Mouse (Mus musculus): ENCODE measurements around the gene Pbx4. TPM values are rescaled to one million over a fixed set of nuclear protein-coding genes. Genes with fewer than 3 reads are reported as not detected.

The Pbx4 gene
- polyA plus RNA-seq, 1 experiment = 20.3 TPM

- Histone ChIP-seq H3K27ac (ENCODE audit: insufficient read depth, low read length) (no peak overlapping the region), H3K4me3 (replicated peaks; ENCODE audit: insufficient read depth, low read depth, low read length) (no peak overlapping the region), H3K27me3 (ENCODE audit: control insufficient read depth, insufficient read depth, low read length) (no peaks in the 10 kb centered on the region), H3K4me1 (ENCODE audit: control insufficient read depth, insufficient read depth, low read length) (no peaks in the 10 kb centered on the region)
- TF ChIP-seq CTCF (IDR thresholded peaks at IDR 0.05; ENCODE audit: borderline replicate concordance, insufficient read depth, low read depth, low read length) (no peak), POLR2A (IDR thresholded peaks at IDR 0.05; ENCODE audit: borderline replicate concordance, insufficient read depth, low read length) (no peak)
- DNase-seq = no peak
- 93% methylated on average over 7 of the region's 7 CpGs for WGBS
These were observed 28.9 kb upstream of the Pbx4 start for GRCm38 (mm10) chr8:69803366-69803765.

GRCm38 (mm10) chr8:69804537-69804936, 27.8 kb upstream of the Pbx4 start:
- Histone ChIP-seq H3K4me1 (ENCODE audit: control insufficient read depth, insufficient read depth, low read length) (0 out of 2 replicates have a peak, but pooled peaks cover 3% of the 10 kb centered on the region), H3K4me3 (replicated peaks; ENCODE audit: insufficient read depth, low read depth, low read length) (no peak overlapping the region), H3K27me3 (ENCODE audit: control insufficient read depth, insufficient read depth, low read length) (no peaks in the 10 kb centered on the region), H3K27ac (ENCODE audit: insufficient read depth, low read length) (no peak overlapping the region)
- no peak for DNase-seq
- WGBS = 91% methylated on average over 6 of the region's 6 CpGs
- no peak for TF ChIP-seq POLR2A (IDR thresholded peaks at IDR 0.05; ENCODE audit: borderline replicate concordance, insufficient read depth, low read length)
- no peak for TF ChIP-seq CTCF (IDR thresholded peaks at IDR 0.05; ENCODE audit: borderline replicate concordance, insufficient read depth, low read depth, low read length)

- TF ChIP-seq CTCF (IDR thresholded peaks at IDR 0.05; ENCODE audit: borderline replicate concordance, insufficient read depth, low read depth, low read length) = no peak
- TF ChIP-seq POLR2A (IDR thresholded peaks at IDR 0.05; ENCODE audit: borderline replicate concordance, insufficient read depth, low read length) = no peak
- Histone ChIP-seq H3K27me3 (ENCODE audit: control insufficient read depth, insufficient read depth, low read length) (no peaks in the 10 kb centered on the region), H3K4me1 (ENCODE audit: control insufficient read depth, insufficient read depth, low read length) (0 out of 2 replicates have a peak, but pooled peaks cover 3% of the 10 kb centered on the region), H3K27ac (ENCODE audit: insufficient read depth, low read length) (no peak overlapping the region), H3K4me3 (replicated peaks; ENCODE audit: insufficient read depth, low read depth, low read length) (no peak overlapping the region)
- no peak for DNase-seq
- WGBS = 94% methylated on average over 10 of the region's 10 CpGs
These were observed 27.2 kb upstream of the Pbx4 start for GRCm38 (mm10) chr8:69805086-69805485.

- WGBS = 84% methylated on average over 9 of the region's 9 CpGs
- Histone ChIP-seq H3K27ac (ENCODE audit: insufficient read depth, low read length) (no peak overlapping the region), H3K4me1 (ENCODE audit: control insufficient read depth, insufficient read depth, low read length) (0 out of 2 replicates have a peak, but pooled peaks cover 3% of the 10 kb centered on the region), H3K27me3 (ENCODE audit: control insufficient read depth, insufficient read depth, low read length) (no peaks in the 10 kb centered on the region), H3K4me3 (replicated peaks; ENCODE audit: insufficient read depth, low read depth, low read length) (no peak overlapping the region)
- no peak for TF ChIP-seq CTCF (IDR thresholded peaks at IDR 0.05; ENCODE audit: borderline replicate concordance, insufficient read depth, low read depth, low read length)
- TF ChIP-seq POLR2A (IDR thresholded peaks at IDR 0.05; ENCODE audit: borderline replicate concordance, insufficient read depth, low read length) = no peak
- no peak for DNase-seq
These were observed 26.8 kb upstream of the Pbx4 start for GRCm38 (mm10) chr8:69805491-69805890.

- Histone ChIP-seq H3K27ac (ENCODE audit: insufficient read depth, low read length) (no peak overlapping the region), H3K27me3 (ENCODE audit: control insufficient read depth, insufficient read depth, low read length) (no peaks in the 10 kb centered on the region), H3K4me1 (ENCODE audit: control insufficient read depth, insufficient read depth, low read length) (0 out of 2 replicates have a peak, but pooled peaks cover 3% of the 10 kb centered on the region), H3K4me3 (replicated peaks; ENCODE audit: insufficient read depth, low read depth, low read length) (no peak overlapping the region)
- WGBS = 71% methylated on average over 5 of the region's 5 CpGs
- no peak for TF ChIP-seq POLR2A (IDR thresholded peaks at IDR 0.05; ENCODE audit: borderline replicate concordance, insufficient read depth, low read length)
- no peak for TF ChIP-seq CTCF (IDR thresholded peaks at IDR 0.05; ENCODE audit: borderline replicate concordance, insufficient read depth, low read depth, low read length)
- no peak for DNase-seq
These were observed 25.1 kb upstream of the Pbx4 start for GRCm38 (mm10) chr8:69807236-69807635.

DNA sequence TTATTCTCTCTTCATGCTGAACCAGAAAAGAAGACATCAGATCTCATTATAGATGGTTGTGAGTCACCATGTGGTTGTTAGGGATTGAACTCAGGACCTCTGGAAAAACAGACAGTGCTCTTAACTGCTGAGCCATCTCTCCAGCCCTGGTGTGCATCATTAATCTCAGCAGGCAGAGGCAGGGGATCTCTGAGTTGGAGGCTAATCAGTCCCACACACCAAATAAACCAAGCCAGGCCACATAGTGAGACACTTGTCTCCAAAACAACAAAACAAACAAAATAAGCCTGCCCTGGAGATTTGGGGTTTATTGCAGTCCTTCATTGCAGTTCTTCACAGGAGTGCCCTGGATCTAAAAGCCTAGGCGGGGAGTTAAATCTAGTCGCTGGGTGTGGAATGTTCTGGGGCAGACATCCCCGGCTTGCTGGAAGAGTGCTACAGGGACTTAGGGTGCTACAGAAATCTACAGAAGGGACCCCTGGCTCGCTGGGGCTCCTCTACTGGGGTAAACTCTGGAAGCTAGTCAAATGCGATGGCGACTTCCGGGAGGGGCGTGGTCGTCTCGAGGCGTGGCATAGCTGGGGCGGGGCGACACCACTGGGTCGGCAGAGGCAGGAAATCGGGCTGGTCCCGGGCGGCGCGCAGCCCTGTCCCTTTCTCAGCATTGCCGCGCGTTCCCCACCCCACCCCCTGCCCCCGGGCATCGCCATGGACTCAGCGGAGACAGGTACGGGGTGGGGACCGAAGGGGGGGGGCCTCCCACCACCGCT, 24.0 kb upstream of the Pbx4 start, which contains the start of gene Gmip:
TSS of gene Gmip (plus strand) at position 586 of the 770 bp plus-strand sequence.
- Histone ChIP-seq H3K27me3 (ENCODE audit: control insufficient read depth, insufficient read depth, low read length) (no peaks in the 10 kb centered on the region), H3K27ac (ENCODE audit: insufficient read depth, low read length) (no peak within 1 kb of the TSS), H3K4me1 (ENCODE audit: control insufficient read depth, insufficient read depth, low read length) (0 out of 2 replicates have a peak, but pooled peaks cover 3% of the 10 kb centered on the region), H3K4me3 (replicated peaks; ENCODE audit: insufficient read depth, low read depth, low read length) (peak within 1 kb of the TSS; percentile 49)
- TF ChIP-seq CTCF (IDR thresholded peaks at IDR 0.05; ENCODE audit: borderline replicate concordance, insufficient read depth, low read depth, low read length) (no peak), POLR2A (IDR thresholded peaks at IDR 0.05; ENCODE audit: borderline replicate concordance, insufficient read depth, low read length) (no peak)
- 9% methylated on average over 26 of the region's 28 CpGs for WGBS
- peak in 1 of 2 experiments; percentile 29 for DNase-seq

- Histone ChIP-seq H3K4me1 (ENCODE audit: control insufficient read depth, insufficient read depth, low read length) (0 out of 2 replicates have a peak, but pooled peaks cover 3% of the 10 kb centered on the region), H3K27ac (ENCODE audit: insufficient read depth, low read length) (no peak overlapping the region), H3K27me3 (ENCODE audit: control insufficient read depth, insufficient read depth, low read length) (no peaks in the 10 kb centered on the region), H3K4me3 (replicated peaks; ENCODE audit: insufficient read depth, low read depth, low read length) (peak overlapping the region; percentile 49)
- TF ChIP-seq POLR2A (IDR thresholded peaks at IDR 0.05; ENCODE audit: borderline replicate concordance, insufficient read depth, low read length) (no peak), CTCF (IDR thresholded peaks at IDR 0.05; ENCODE audit: borderline replicate concordance, insufficient read depth, low read depth, low read length) (no peak)
- 3% methylated on average over 23 of the region's 23 CpGs for WGBS
- DNase-seq = no peak
These were observed 23.4 kb upstream of the Pbx4 start for GRCm38 (mm10) chr8:69808864-69809403.

All from cerebellum, adult 2 months (tissue).